Mouse (Mus musculus): Measurements from ENCODE around the gene Pkn3. TPM values are rescaled to one million over a fixed set of nuclear protein-coding genes. Genes with fewer than 3 reads are reported as not detected.
"Not testable (repeated sequence)": the region's sequence is repeated elsewhere in the genome, so short reads cannot be mapped to it uniquely, and the experiment has no call there.

Gene Pkn3
- polyA plus RNA-seq, 1 experiment = 1.3 TPM

GRCm38 (mm10) chr2:30133613-30134377, 56.3 kb downstream of the Pkn3 start, which contains the start of gene Tbc1d13:
TSS of gene Tbc1d13 (plus strand) at chr2:30133746.
- peak within 1 kb of the TSS; percentile 89 for H3K27ac ChIP-seq (replicated peaks; ENCODE audit: low read depth, low read length)
- peaks cover 12% of the 10 kb centered on the region for H3K4me1 ChIP-seq (ENCODE audit: control insufficient read depth, insufficient read depth, insufficient read length, low read length)
- peak within 1 kb of the TSS; percentile 83 for H3K4me3 ChIP-seq (ENCODE audit: insufficient read depth, low read depth, low read length)

- H3K4me1 ChIP-seq (ENCODE audit: control insufficient read depth, insufficient read depth, insufficient read length, low read length) = peaks cover 12% of the 10 kb centered on the region
- H3K4me3 ChIP-seq (ENCODE audit: insufficient read depth, low read depth, low read length) = peak overlapping the region; percentile 83
- H3K27ac ChIP-seq (replicated peaks; ENCODE audit: low read depth, low read length) = peak overlapping the region; percentile 60
Observed at GRCm38 (mm10) chr2:30134378-30134711, 56.9 kb downstream of the Pkn3 start.

- Histone ChIP-seq H3K4me1 (ENCODE audit: control insufficient read depth, insufficient read depth, insufficient read length, low read length) (peaks cover 12% of the 10 kb centered on the region), H3K27ac (replicated peaks; ENCODE audit: low read depth, low read length) (peak overlapping the region; percentile 60), H3K4me3 (ENCODE audit: insufficient read depth, low read depth, low read length) (peak overlapping the region; percentile 83)
Observed at GRCm38 (mm10) chr2:30134928-30135620, 57.6 kb downstream of the Pkn3 start.

GRCm38 (mm10) chr2:30136458-30136857, 59.0 kb downstream of the Pkn3 start:
- H3K4me1 ChIP-seq (ENCODE audit: control insufficient read depth, insufficient read depth, insufficient read length, low read length) = peaks cover 12% of the 10 kb centered on the region
- H3K27ac ChIP-seq (replicated peaks; ENCODE audit: low read depth, low read length) = no peak overlapping the region
- no peak overlapping the region for H3K4me3 ChIP-seq (ENCODE audit: insufficient read depth, low read depth, low read length)

GRCm38 (mm10) chr2:30140021-30140420, 62.5 kb downstream of the Pkn3 start:
- H3K4me1 ChIP-seq (ENCODE audit: control insufficient read depth, insufficient read depth, insufficient read length, low read length); H3K27ac ChIP-seq (replicated peaks; ENCODE audit: low read depth, low read length); H3K4me3 ChIP-seq (ENCODE audit: insufficient read depth, low read depth, low read length): not testable (repeated sequence)

Other genes starting within 250 kb of the Pkn3 start
- gene Cercam, start 208.5 kb upstream of the Pkn3 start, polyA plus RNA-seq (2012; ENCODE audit: insufficient read depth, insufficient read length, missing spikeins) = 3.1 and 3.5 TPM in 2 replicates
- 7.4 and 13.7 TPM in 2 replicates for gene Odf2, start 188.5 kb upstream of the Pkn3 start, polyA plus RNA-seq (2012; ENCODE audit: insufficient read depth, insufficient read length, missing spikeins)
- gene Gle1, start 142.3 kb upstream of the Pkn3 start, polyA plus RNA-seq (2012; ENCODE audit: insufficient read depth, insufficient read length, missing spikeins) = 13.1 and 20.3 TPM in 2 replicates
- gene Sptan1, start 112.1 kb upstream of the Pkn3 start, polyA plus RNA-seq (2012; ENCODE audit: insufficient read depth, insufficient read length, missing spikeins) = 81.3 and 132 TPM in 2 replicates
- gene Wdr34, start 28.8 kb upstream of the Pkn3 start, polyA plus RNA-seq (2012; ENCODE audit: insufficient read depth, insufficient read length, missing spikeins) = 6.2 and 6.6 TPM in 2 replicates
- 131 and 139 TPM in 2 replicates for gene Set, start 20.3 kb upstream of the Pkn3 start, polyA plus RNA-seq (2012; ENCODE audit: insufficient read depth, insufficient read length, missing spikeins)
- 3.8 and 5.7 TPM in 2 replicates for gene Zdhhc12, start 16.0 kb downstream of the Pkn3 start, polyA plus RNA-seq (2012; ENCODE audit: insufficient read depth, insufficient read length, missing spikeins)
- 19.2 and 23.8 TPM in 2 replicates for gene Zer1, start 46.9 kb downstream of the Pkn3 start, polyA plus RNA-seq (2012; ENCODE audit: insufficient read depth, insufficient read length, missing spikeins)
- 28.8 and 38.6 TPM in 2 replicates for gene Tbc1d13, start 56.1 kb downstream of the Pkn3 start, polyA plus RNA-seq (2012; ENCODE audit: insufficient read depth, insufficient read length, missing spikeins)
- 64.4 and 85.8 TPM in 2 replicates for gene Endog, start 93.8 kb downstream of the Pkn3 start, polyA plus RNA-seq (2012; ENCODE audit: insufficient read depth, insufficient read length, missing spikeins)
- gene Spout1, start 100.8 kb downstream of the Pkn3 start, polyA plus RNA-seq (2012; ENCODE audit: insufficient read depth, insufficient read length, missing spikeins) = 11.0 and 12.7 TPM in 2 replicates
- 17.4 and 19.1 TPM in 2 replicates for gene Kyat1, start 128.2 kb downstream of the Pkn3 start, polyA plus RNA-seq (2012; ENCODE audit: insufficient read depth, insufficient read length, missing spikeins)
- gene Lrrc8a, start 160.0 kb downstream of the Pkn3 start, polyA plus RNA-seq (2012; ENCODE audit: insufficient read depth, insufficient read length, missing spikeins) = 11.9 and 14.8 TPM in 2 replicates
- not detected in 2 replicates for gene Gm28035, start 162.9 kb downstream of the Pkn3 start, polyA plus RNA-seq (2012; ENCODE audit: insufficient read depth, insufficient read length, missing spikeins)
- 16.2 and 19.3 TPM in 2 replicates for gene Phyhd1, start 188.5 kb downstream of the Pkn3 start, polyA plus RNA-seq (2012; ENCODE audit: insufficient read depth, insufficient read length, missing spikeins)
- gene Gm28038, start 203.4 kb downstream of the Pkn3 start, polyA plus RNA-seq (2012; ENCODE audit: insufficient read depth, insufficient read length, missing spikeins) = not detected in 2 replicates
- gene Dolk, start 208.7 kb downstream of the Pkn3 start, polyA plus RNA-seq (2012; ENCODE audit: insufficient read depth, insufficient read length, missing spikeins) = 37.8 and 40.5 TPM in 2 replicates
- gene Nup188, start 208.7 kb downstream of the Pkn3 start, polyA plus RNA-seq (2012; ENCODE audit: insufficient read depth, insufficient read length, missing spikeins) = 10.9 and 19.5 TPM in 2 replicates

Data from brown adipose tissue, adult 24 weeks (tissue).